Mouse (Mus musculus) thymus, adult 2 months (tissue): ENCODE results near the gene Kcnj11.

Source experiments
- CTCF ChIP-seq: fragments of 200-500 bp; IDR thresholded peaks from 2 replicates; pipeline ENCODE4 v1.5.1; 2012; ENCODE audit warnings: mild to moderate bottlenecking, control low read depth, low read length, moderate library complexity, borderline replicate concordance; ENCODE audit not compliant: control insufficient read depth, poor library complexity, insufficient read depth; ENCODE audit errors: extremely low read depth
- POLR2A ChIP-seq: fragments of 200-500 bp; IDR thresholded peaks from 2 replicates; pipeline ENCODE4 v1.6.1; 2012; ENCODE audit warnings: mild to moderate bottlenecking, low read length, control low read depth, moderate library complexity; ENCODE audit not compliant: control insufficient read depth, poor library complexity, insufficient read depth; ENCODE audit errors: extremely low read depth

GRCm38 (mm10) chr7:46103075-46103591 lies 2.6 kb upstream of the Kcnj11 start:
- TF ChIP-seq CTCF (no peak), POLR2A (no peak)
